Mouse (Mus musculus) induced T-regulatory cell, adult 2 months (primary cell): ENCODE results near the gene Arhgdib.
"Not testable (repeated sequence)": the region's sequence is repeated elsewhere in the genome, so short reads cannot be mapped to it uniquely, and the experiment has no call there.

ENCODE experiments used
- DNase-seq: peaks from one replicate; pipeline ENCODE4 v3.0.0-alpha.2; 2012; ENCODE audit warnings: low read depth

The Arhgdib gene

GRCm38 (mm10) chr6:136887854-136888253, 53.8 kb downstream of the Arhgdib start:
- no peak for DNase-seq

GRCm38 (mm10) chr6:136884766-136885165, 56.9 kb downstream of the Arhgdib start:
- DNase-seq = not testable (repeated sequence)

GRCm38 (mm10) chr6:136883961-136884360, 57.7 kb downstream of the Arhgdib start:
- no peak for DNase-seq

GRCm38 (mm10) chr6:136883431-136883915, 58.2 kb downstream of the Arhgdib start:
- DNase-seq = no peak

- no peak for DNase-seq
Measured at GRCm38 (mm10) chr6:136881678-136882077, 60.0 kb downstream of the Arhgdib start.

- DNase-seq = no peak
Measured at GRCm38 (mm10) chr6:136875670-136876069, 66.0 kb downstream of the Arhgdib start, which contains the start of gene Mgp. Gene Mgp (minus strand): TSS chr6:136875823.

GRCm38 (mm10) chr6:136874599-136874998, 67.1 kb downstream of the Arhgdib start:
- no peak for DNase-seq
